Mouse (Mus musculus) liver, adult 2 months (tissue): ENCODE data around the gene Tnni2.

Experiments used
- CTCF ChIP-seq: fragments of 200-500 bp; IDR thresholded peaks from 2 replicates; pipeline ENCODE4 v1.5.1; 2011; ENCODE audit warnings: low read depth, low read length, control low read depth
- POLR2A ChIP-seq: fragments of 200-500 bp; IDR thresholded peaks from 2 replicates; pipeline ENCODE4 v1.6.1; 2011; ENCODE audit warnings: low read length, control low read depth; ENCODE audit not compliant: insufficient read depth; ENCODE audit errors: extremely low read depth

DNA sequence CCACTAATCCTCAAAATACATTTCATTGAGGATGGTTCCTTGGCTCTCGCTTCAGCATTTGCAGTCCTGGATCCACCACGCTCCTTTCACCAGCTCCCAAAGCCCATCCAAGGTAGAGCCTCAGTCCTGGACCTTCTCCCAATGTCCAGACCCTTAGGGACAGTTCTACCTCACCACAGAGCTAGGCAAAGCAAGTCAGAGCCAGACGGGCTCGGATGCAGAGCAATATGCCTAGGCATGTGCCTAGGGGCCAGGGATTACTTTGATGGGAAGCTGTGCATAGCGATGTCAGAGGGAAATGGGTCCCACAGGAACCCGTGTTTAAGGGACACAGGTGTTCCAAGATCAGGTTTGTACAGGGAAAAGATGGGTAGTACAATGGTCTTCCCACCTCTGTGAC lies 3.7 kb downstream of the Tnni2 start:
- TF ChIP-seq CTCF (no peak), POLR2A (no peak)
